Mouse (Mus musculus) liver, embryonic 11.5 days (tissue): ENCODE data around the gene 5830411N06Rik. TPM values are rescaled to one million over a fixed set of nuclear protein-coding genes. Genes with fewer than 3 reads are reported as not detected.

Source experiments
- ATAC-seq: fragments of 200-750 bp; cut with Nextera tagmentation; replicated peaks from 2 replicates; pipeline ENCODE4 v1.8.0; 2017; ENCODE audit warnings: moderate number of reproducible peaks, mild to moderate bottlenecking, moderate TSS enrichment, moderate library complexity; ENCODE audit not compliant: low FRiP score
- DNase-seq: peaks from one replicate; pipeline ENCODE4 v3.0.0-alpha.2; 2017; ENCODE audit warnings: low spot score
- H3K27ac ChIP-seq: fragments of 300-500 bp; sonication (generic); 2 replicates; pipeline ENCODE4 v1.5.1; 2014; ENCODE audit warnings: mild to moderate bottlenecking, low read depth, low read length, control low read depth
- H3K27me3 ChIP-seq: fragments of 300-500 bp; sonication (generic); replicated peaks from 2 replicates; pipeline ENCODE4 v1.6.1; 2014; ENCODE audit warnings: low read length, mixed read lengths; ENCODE audit not compliant: control insufficient read depth, insufficient read depth
- H3K36me3 ChIP-seq: fragments of 300-500 bp; sonication (generic); 2 replicates; pipeline ENCODE4 v1.6.1; 2014; ENCODE audit warnings: mild to moderate bottlenecking, low read length, moderate library complexity, mixed read lengths; ENCODE audit not compliant: control insufficient read depth, insufficient read depth
- H3K4me1 ChIP-seq: fragments of 300-500 bp; sonication (generic); replicated peaks from 2 replicates; pipeline ENCODE4 v1.6.1; 2014; ENCODE audit warnings: low read length, mixed read lengths; ENCODE audit not compliant: control insufficient read depth, insufficient read depth
- H3K4me2 ChIP-seq: fragments of 300-500 bp; sonication (generic); 2 replicates; pipeline ENCODE4 v1.6.1; 2014; ENCODE audit warnings: mild to moderate bottlenecking, control low read depth, moderate library complexity
- H3K4me3 ChIP-seq: fragments of 300-500 bp; sonication (generic); 2 replicates; pipeline ENCODE4 v1.5.1; 2014; ENCODE audit warnings: low read depth, low read length, control low read depth
- H3K9ac ChIP-seq: fragments of 300-500 bp; sonication (generic); 2 replicates; pipeline ENCODE4 v1.6.1; 2014; ENCODE audit warnings: low read depth, low read length, control low read depth
- H3K9me3 ChIP-seq: fragments of 300-500 bp; sonication (generic); 2 replicates; pipeline ENCODE4 v1.6.1; 2016; ENCODE audit warnings: low read length, inconsistent platforms, mixed read lengths; ENCODE audit not compliant: control insufficient read depth
- WGBS: fragments of 180-500 bp; shearing (Covaris S2); extraction: QIAGEN DNeasy Blood & Tissue Kit; methylation state at CpG from one replicate; pipeline ENCODE4 v1.1.7; 2014; 5-methylcytosine and 5-hydroxymethylcytosine counted together
- polyA plus RNA-seq: library from polyadenylated mRNA; unstranded; fragments of >200 nt; fragmentation: Nextera tagmentation; extraction: Ambion mirVana; gene quantifications from 2 replicates; pipeline ENCODE4 v1.2.1, GENCODE M21; 2014

The 5830411N06Rik gene
- polyA plus RNA-seq, 1 experiment from 2014 or later, result not detected

DNA sequence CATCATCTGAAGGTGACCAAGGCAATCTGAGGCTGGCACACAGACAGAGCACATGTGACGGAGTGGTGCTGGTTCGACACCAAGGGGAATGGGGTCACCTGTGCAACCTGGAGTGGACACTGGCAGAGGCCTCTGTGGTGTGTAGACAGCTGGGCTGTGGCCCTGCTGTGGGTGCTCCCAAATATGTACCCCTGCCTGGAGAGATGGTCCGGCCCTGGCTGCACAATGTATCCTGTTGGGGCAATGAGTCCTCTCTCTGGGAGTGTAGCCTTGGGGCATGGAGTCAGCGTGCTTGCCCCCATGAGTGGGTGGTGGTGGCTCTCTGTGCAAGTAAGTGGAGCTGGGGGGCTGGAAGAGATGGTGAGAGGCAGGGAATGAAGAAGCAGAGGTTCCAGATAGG lies 26.7 kb upstream of the 5830411N06Rik start:
- no peak overlapping the region for H3K9ac ChIP-seq
- no peak for ATAC-seq

DNA sequence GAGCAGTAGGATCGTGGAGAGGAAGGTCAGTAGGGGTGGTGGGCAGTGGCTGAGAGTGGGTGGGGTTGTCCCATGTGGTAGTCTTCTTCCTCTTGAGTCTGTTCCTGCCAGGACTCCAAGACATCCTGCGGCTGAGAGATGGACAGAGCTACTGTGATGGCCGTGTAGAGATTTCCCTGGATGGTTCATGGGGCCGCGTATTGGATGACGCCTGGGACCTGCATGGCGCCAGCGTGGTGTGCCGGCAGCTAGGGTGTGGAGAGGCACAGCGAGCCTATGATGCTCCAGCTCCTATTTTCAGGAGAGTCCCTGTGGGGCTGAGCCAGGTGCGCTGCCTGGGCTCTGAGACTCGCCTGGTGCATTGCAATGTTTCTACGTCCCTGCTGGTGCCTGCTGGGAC lies 22.9 kb upstream of the 5830411N06Rik start:
- DNase-seq, result no peak
- Histone ChIP-seq H3K27ac (no peak overlapping the region), H3K27me3 (no peaks in the 10 kb centered on the region), H3K9ac (no peak overlapping the region), H3K36me3 (no peaks in the 10 kb centered on the region), H3K4me1 (no peaks in the 10 kb centered on the region), H3K4me3 (no peak overlapping the region), H3K9me3 (no peaks in the 10 kb centered on the region), H3K4me2 (no peak overlapping the region)
- ATAC-seq, result no peak
- 69% methylated on average over 13 of the region's 13 CpGs for WGBS

More for the DNA sequence above, 26.7 kb upstream of the 5830411N06Rik start:
- WGBS, result 72% methylated on average over 4 of the region's 4 CpGs
- no peak for DNase-seq
- Histone ChIP-seq H3K4me1 (no peaks in the 10 kb centered on the region), H3K9me3 (no peaks in the 10 kb centered on the region), H3K27me3 (no peaks in the 10 kb centered on the region), H3K4me2 (no peak overlapping the region), H3K36me3 (no peaks in the 10 kb centered on the region), H3K4me3 (no peak overlapping the region), H3K27ac (no peak overlapping the region)

DNA sequence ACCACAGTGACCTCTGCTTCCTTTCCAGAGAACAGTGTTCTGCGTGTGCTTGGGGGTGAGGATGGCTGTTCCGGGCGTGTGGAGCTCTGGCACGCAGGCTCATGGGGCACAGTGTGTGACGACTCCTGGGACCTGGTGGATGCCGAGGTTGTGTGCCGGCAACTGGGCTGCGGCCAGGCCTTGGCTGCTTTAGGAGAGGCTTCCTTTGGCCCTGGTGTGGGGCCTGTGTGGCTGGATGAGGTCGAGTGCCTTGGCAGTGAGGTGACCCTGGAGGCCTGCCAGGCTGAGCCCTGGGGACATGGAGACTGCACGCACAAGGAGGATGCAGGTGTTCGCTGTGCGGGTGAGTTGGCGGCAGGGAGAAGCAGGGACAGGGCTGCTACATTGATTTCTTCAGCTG lies 18.6 kb upstream of the 5830411N06Rik start:
- no peak overlapping the region for H3K4me2 ChIP-seq
- H3K9me3 ChIP-seq, result no peaks in the 10 kb centered on the region
- DNase-seq (no peak), ATAC-seq (no peak)
- H3K27ac ChIP-seq, result no peak overlapping the region
- no peaks in the 10 kb centered on the region for H3K4me1 ChIP-seq
- H3K9ac ChIP-seq, result no peak overlapping the region
- 76% methylated on average over 13 of the region's 13 CpGs for WGBS
- H3K36me3 ChIP-seq, result no peaks in the 10 kb centered on the region
- no peaks in the 10 kb centered on the region for H3K27me3 ChIP-seq
- no peak overlapping the region for H3K4me3 ChIP-seq

DNA sequence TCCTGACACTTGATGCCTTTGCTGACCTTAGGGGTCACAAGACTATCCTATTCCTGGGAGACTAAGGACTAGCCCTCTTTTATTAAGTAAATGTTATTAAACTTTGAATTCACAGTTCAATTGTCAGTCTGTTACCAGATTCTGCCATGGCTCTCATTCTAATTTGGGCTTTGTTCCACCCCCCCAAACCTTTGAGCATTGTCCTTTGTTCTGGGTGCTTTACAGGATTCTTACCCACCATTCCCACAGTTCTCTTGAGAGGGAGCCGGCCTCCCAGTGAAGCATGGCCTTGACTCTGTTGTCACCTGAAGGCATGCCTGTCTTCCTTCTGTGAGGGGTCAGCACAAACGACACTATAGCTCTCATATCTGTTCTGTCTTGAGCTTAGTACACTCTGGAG lies 16.1 kb upstream of the 5830411N06Rik start:
- Histone ChIP-seq H3K27ac (no peak overlapping the region), H3K4me1 (no peaks in the 10 kb centered on the region), H3K9ac (no peak overlapping the region), H3K27me3 (no peaks in the 10 kb centered on the region), H3K4me2 (no peak overlapping the region), H3K4me3 (no peak overlapping the region), H3K9me3 (no peaks in the 10 kb centered on the region), H3K36me3 (no peaks in the 10 kb centered on the region)
- WGBS, result 81% methylated on average over 2 of the region's 2 CpGs
- no peak for ATAC-seq
- no peak for DNase-seq

DNA sequence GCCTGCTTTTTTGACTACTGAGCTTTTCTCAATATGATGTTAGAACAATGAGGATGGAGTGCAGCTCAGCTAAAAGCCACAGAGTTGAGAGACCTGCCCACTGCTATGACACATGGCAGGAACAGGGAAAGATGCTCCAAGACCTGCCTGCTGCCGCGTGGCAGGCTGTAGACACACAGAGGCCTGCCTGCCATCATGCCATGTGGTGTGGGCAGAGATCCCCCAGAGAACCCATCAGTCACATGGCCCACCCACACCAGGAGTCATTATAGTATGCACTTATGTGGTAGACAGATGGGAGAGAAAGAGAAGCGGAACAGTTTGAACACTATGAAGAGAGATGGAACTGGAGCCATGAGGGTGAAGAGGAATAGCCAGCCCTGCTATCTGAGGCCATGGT lies 13.4 kb upstream of the 5830411N06Rik start:
- no peak overlapping the region for H3K9ac ChIP-seq
- H3K4me1 ChIP-seq, result no peaks in the 10 kb centered on the region
- 88% methylated on average over 3 of the region's 3 CpGs for WGBS
- no peaks in the 10 kb centered on the region for H3K9me3 ChIP-seq
- ATAC-seq, result no peak
- H3K4me2 ChIP-seq, result no peak overlapping the region
- H3K27me3 ChIP-seq, result no peaks in the 10 kb centered on the region
- no peak overlapping the region for H3K27ac ChIP-seq
- H3K4me3 ChIP-seq, result no peak overlapping the region
- DNase-seq, result no peak
- no peaks in the 10 kb centered on the region for H3K36me3 ChIP-seq

DNA sequence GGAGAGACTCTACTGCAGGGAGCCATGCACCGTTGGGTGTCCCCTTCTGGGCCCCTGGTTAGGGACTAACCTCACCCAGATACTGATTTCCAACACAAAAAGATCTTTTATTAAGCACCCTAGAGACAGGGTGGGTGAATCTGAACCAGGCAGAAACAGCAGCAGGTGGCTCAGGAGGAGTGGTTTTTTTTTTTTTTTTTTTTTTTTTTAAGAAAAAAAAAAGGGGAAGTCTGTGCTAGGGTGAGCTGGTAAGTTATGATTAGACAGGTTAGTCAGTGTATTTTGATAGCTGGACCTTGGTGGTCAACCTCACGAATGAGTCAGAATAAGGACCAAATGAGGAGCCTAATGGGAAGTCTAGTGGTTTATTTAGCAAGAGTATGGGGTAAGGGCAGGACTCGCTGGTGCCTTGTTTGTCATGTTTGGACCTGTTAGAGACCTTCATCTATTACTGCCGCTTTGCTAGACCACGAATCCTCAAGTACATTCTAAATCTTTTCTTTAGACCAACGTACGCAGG lies 6.8 kb downstream of the 5830411N06Rik start:
- no peak for ATAC-seq
- no peak overlapping the region for H3K4me3 ChIP-seq
- H3K27me3 ChIP-seq, result no peaks in the 10 kb centered on the region
- no peak overlapping the region for H3K27ac ChIP-seq
- H3K9me3 ChIP-seq, result no peaks in the 10 kb centered on the region
- no peak overlapping the region for H3K9ac ChIP-seq
- H3K4me2 ChIP-seq, result no peak overlapping the region
- H3K36me3 ChIP-seq, result no peaks in the 10 kb centered on the region
- 79% methylated on average over 7 of the region's 7 CpGs for WGBS
- H3K4me1 ChIP-seq, result no peaks in the 10 kb centered on the region
- DNase-seq, result no peak

DNA sequence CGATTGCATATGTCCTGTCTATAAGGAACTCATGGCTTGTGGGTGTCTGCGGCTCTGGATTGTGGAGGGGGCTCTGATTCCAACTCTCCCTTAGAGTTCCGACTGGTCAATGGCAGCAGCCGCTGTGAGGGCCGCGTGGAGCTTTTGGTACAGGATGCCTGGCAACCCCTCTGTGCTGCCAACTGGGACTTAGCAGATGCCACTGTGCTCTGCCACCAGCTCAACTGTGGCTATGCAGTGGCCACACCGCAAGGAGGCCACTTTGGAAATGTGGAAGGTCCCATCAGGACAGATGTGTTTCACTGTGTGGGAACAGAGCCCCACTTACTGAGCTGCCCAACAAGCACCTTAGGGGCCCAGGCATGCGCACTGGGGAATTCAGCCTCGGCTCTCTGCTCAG lies 48.7 kb downstream of the 5830411N06Rik start:
- Histone ChIP-seq H3K9me3 (no peaks in the 10 kb centered on the region; the same call in 1 of the 2 replicates), H3K4me1 (no peaks in the 10 kb centered on the region), H3K4me3 (no peak overlapping the region), H3K36me3 (no peaks in the 10 kb centered on the region), H3K27me3 (no peaks in the 10 kb centered on the region), H3K9ac (no peak overlapping the region), H3K4me2 (no peak overlapping the region), H3K27ac (no peak overlapping the region)
- DNase-seq (no peak), ATAC-seq (no peak; the same call in 1 of the 2 replicates)
- WGBS, result 84% methylated on average over 9 of the region's 9 CpGs

DNA sequence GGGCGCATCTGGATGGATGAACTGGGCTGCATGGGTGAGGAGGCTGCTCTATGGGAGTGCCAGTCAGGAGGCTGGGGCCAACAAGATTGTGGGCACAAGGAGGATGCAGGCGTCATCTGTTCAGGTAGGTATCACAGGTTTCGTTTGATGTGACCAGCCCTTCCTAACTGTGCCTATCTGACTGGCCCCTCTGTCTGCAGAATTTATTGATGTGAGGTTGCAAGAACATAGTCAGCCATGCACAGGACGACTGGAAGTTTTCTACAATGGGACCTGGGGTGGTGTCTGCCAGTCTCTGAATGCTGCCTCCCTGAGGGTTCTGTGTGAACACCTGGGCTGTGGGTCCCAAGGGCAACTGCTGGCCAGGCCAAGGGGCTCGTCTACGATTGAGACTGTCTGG lies 49.8 kb downstream of the 5830411N06Rik start:
- H3K9me3 ChIP-seq, result no peaks in the 10 kb centered on the region; the same call in 1 of the 2 replicates
- H3K36me3 ChIP-seq, result no peaks in the 10 kb centered on the region
- H3K9ac ChIP-seq, result no peak overlapping the region
- no peak overlapping the region for H3K4me2 ChIP-seq
- no peak overlapping the region for H3K27ac ChIP-seq
- DNase-seq (no peak), ATAC-seq (no peak)
- no peak overlapping the region for H3K4me3 ChIP-seq
- H3K4me1 ChIP-seq, result no peaks in the 10 kb centered on the region
- no peaks in the 10 kb centered on the region for H3K27me3 ChIP-seq
- 69% methylated on average over 6 of the region's 6 CpGs for WGBS

DNA sequence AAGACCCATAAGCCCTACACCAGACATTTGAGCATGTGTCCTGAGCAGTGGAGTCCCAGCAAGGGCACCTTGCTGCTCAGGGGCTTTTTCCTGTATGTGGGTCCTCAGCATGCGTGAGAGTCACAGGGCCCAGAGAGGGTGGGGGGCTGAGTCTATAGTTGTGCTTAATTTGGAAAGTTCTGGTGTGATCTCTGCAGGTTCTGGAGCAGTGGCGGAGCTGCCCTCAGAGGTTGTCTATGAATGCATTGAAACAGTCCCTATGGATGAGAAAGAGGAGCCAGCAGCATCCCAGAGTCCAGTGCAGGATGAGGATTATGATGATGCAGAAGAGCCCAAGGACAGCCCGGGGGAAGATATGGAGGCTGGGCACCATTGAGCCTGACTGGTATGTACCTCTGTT lies 52.3 kb downstream of the 5830411N06Rik start:
- Histone ChIP-seq H3K27ac (no peak overlapping the region), H3K4me2 (no peak overlapping the region), H3K27me3 (no peaks in the 10 kb centered on the region), H3K4me1 (no peaks in the 10 kb centered on the region), H3K9ac (no peak overlapping the region), H3K4me3 (no peak overlapping the region), H3K9me3 (no peaks in the 10 kb centered on the region; the same call in 1 of the 2 replicates), H3K36me3 (no peaks in the 10 kb centered on the region)
- 85% methylated on average over 3 of the region's 3 CpGs for WGBS
- DNase-seq (no peak), ATAC-seq (no peak)
